Comparison of ENCODE assay signal across 9 mouse cellular contexts in genomic region chr4:49843787-49844186, GRCm38 (mm10). TPM values are rescaled to one million over a fixed set of nuclear protein-coding genes. Genes with fewer than 3 reads are reported as not detected.
A peak's percentile ranks its signal among the peaks of the same experiment; 100 is the strongest.
DNase-seq lines count a peak whose midpoint lies in the region; ATAC-seq and TF ChIP-seq lines count a peak whose summit lies in the region.
"Had no signal": no experiment of that assay in that cellular context is flagged by ENCODE, and none has a peak within 500 bp of the region (broad histone marks: within the 10 kb centered on the region; RNA-seq: fewer than 3 reads in every experiment).

No protein-coding gene starts in this region.

- no peak for TF ChIP-seq CTCF in brain, embryonic 14.5 days (IDR thresholded peaks at IDR 0.05; ENCODE audit: borderline replicate concordance, extremely low read depth, insufficient read depth, insufficient read length)

- H3K27me3 ChIP-seq in kidney, embryonic 15.5 days, result peaks cover 56% of the 10 kb centered on the region
- H3K27me3 ChIP-seq in forebrain, embryonic 12.5 days, result peaks cover 41% of the 10 kb centered on the region
- peaks cover 48% of the 10 kb centered on the region for H3K27me3 ChIP-seq in midbrain, embryonic 13.5 days

- H3K27ac ChIP-seq in kidney, embryonic 15.5 days, result no peak overlapping the region
- no peak overlapping the region for H3K27ac ChIP-seq in forebrain, embryonic 12.5 days
- H3K27ac ChIP-seq in midbrain, embryonic 13.5 days, result no peak overlapping the region
- H3K27ac ChIP-seq: macrophage had no signal

- H3K36me3 ChIP-seq in kidney, embryonic 15.5 days, result no peaks in the 10 kb centered on the region
- H3K36me3 ChIP-seq in forebrain, embryonic 12.5 days (replicated peaks), result no peaks in the 10 kb centered on the region
- H3K36me3 ChIP-seq in midbrain, embryonic 13.5 days, result no peaks in the 10 kb centered on the region

- H3K9ac ChIP-seq in kidney, embryonic 15.5 days, result no peak overlapping the region
- no peak overlapping the region for H3K9ac ChIP-seq in forebrain, embryonic 12.5 days
- no peak overlapping the region for H3K9ac ChIP-seq in midbrain, embryonic 13.5 days (replicated peaks)

- H3K4me2 ChIP-seq in kidney, embryonic 15.5 days, result peak overlapping the region; percentile 95
- H3K4me2 ChIP-seq in forebrain, embryonic 12.5 days, result peak overlapping the region; percentile 98
- peak overlapping the region; percentile 86 for H3K4me2 ChIP-seq in midbrain, embryonic 13.5 days (replicated peaks)

- WGBS in kidney, embryonic 15.5 days, result 16% methylated on average over 6 of the region's 6 CpGs
- 22% methylated on average over 6 of the region's 6 CpGs for WGBS in forebrain, embryonic 12.5 days
- WGBS in midbrain, embryonic 13.5 days, result 14% methylated on average over 6 of the region's 6 CpGs

- DNase-seq in kidney, postnatal 36 days, result no peak
- DNase-seq in brain, embryonic 14.5 days (ENCODE audit: low read depth), result peak; percentile 31
- DNase-seq in right cerebral cortex, postnatal 36 days (ENCODE audit: low spot score in 2 of 2), result no peak
- no peak for DNase-seq in left cerebral cortex, postnatal 36 days (ENCODE audit: low spot score in 2 of 2)
- no peak for DNase-seq in cerebellum, postnatal 4 days (ENCODE audit: low spot score in 2 of 2)

- ATAC-seq in kidney, embryonic 15.5 days (replicated peaks; ENCODE audit: low FRiP score), result peak; percentile 66
- ATAC-seq in forebrain, embryonic 12.5 days (ENCODE audit: low FRiP score), result no peak
- ATAC-seq in midbrain, embryonic 13.5 days, result no peak

- H3K4me3 ChIP-seq in kidney, embryonic 15.5 days (replicated peaks), result no peak overlapping the region; the same call in 1 of the 2 replicates
- peak overlapping the region; percentile 16 for H3K4me3 ChIP-seq in forebrain, embryonic 12.5 days (replicated peaks)
- H3K4me3 ChIP-seq in midbrain, embryonic 13.5 days (replicated peaks), result peak overlapping the region; percentile 54

- intact Hi-C loops in left cerebral cortex, postnatal 36 days (cut with DNase I), result loop anchor here (10.0 kb wide), 1 partner anchor 831 kb away; no protein-coding TSS in a partner anchor

- no peaks in the 10 kb centered on the region for H3K9me3 ChIP-seq in kidney, embryonic 15.5 days (replicated peaks)
- H3K9me3 ChIP-seq in forebrain, embryonic 12.5 days, result no peaks in the 10 kb centered on the region
- H3K9me3 ChIP-seq in midbrain, embryonic 13.5 days, result no peaks in the 10 kb centered on the region

- TF ChIP-seq POLR2A in brain, embryonic 14.5 days (IDR thresholded peaks at IDR 0.05; ENCODE audit: borderline replicate concordance, extremely low read depth, insufficient read depth, insufficient read length, poor library complexity, severe bottlenecking), result no peak

- peaks cover 16% of the 10 kb centered on the region for H3K4me1 ChIP-seq in kidney, embryonic 15.5 days
- peaks cover 13% of the 10 kb centered on the region for H3K4me1 ChIP-seq in forebrain, embryonic 12.5 days
- H3K4me1 ChIP-seq in midbrain, embryonic 13.5 days (replicated peaks), result peaks cover 16% of the 10 kb centered on the region

RNA-seq across cellular contexts. Expression of gene Grin3a, which starts 1.8 kb away (rescaled TPM):
- polyA plus RNA-seq in kidney, embryonic 15.5 days (2015; fragmentation: Nextera tagmentation; extraction: Ambion mirVana), result 0.78 and 0.84 TPM in 2 replicates
- 7.7 and 18.1 TPM in 2 replicates for polyA plus RNA-seq in brain, embryonic 14.5 days (2012; rRNA removed)
- 1.7 and 2.0 TPM in 2 replicates for polyA plus RNA-seq in forebrain, embryonic 12.5 days (2016; fragmentation: Nextera tagmentation; extraction: Ambion mirVana)
- 6.6 and 6.7 TPM in 2 replicates for polyA plus RNA-seq in midbrain, embryonic 13.5 days (2015; fragmentation: Nextera tagmentation; extraction: Ambion mirVana)
- 10 to 100 TPM; 29.6 to 30.8 TPM for total RNA-seq in left cerebral cortex, postnatal 36 days (2021)
- polyA plus RNA-seq: macrophage had no signal
